Mouse (Mus musculus): ENCODE measurements around the gene Mpnd.

- TF ChIP-seq POLR2A (IDR thresholded peaks at IDR 0.05; ENCODE audit: low read depth, low read length) (no peak), CTCF (conservative IDR thresholded peaks at IDR 0.05; ENCODE audit: insufficient read depth, insufficient read length, low read depth, low read length) (no peak)
Observed at GRCm38 (mm10) chr17:55960791-55961190, 44.7 kb upstream of the Mpnd start.

Data from kidney, adult 2 months (tissue).